Mouse (Mus musculus): ENCODE measurements at regions not wholly inside any gene's neighbourhood (a gene's known extent, or its start where the extent isn't known, plus 50 kb on each side); places are given as distances from the start of the nearest gene placed in this dataset.

- no peak for DNase-seq
Measured at GRCm38 (mm10) chr16:79718230-79718629, 627.3 kb upstream of the Tmprss15 start.

DNA sequence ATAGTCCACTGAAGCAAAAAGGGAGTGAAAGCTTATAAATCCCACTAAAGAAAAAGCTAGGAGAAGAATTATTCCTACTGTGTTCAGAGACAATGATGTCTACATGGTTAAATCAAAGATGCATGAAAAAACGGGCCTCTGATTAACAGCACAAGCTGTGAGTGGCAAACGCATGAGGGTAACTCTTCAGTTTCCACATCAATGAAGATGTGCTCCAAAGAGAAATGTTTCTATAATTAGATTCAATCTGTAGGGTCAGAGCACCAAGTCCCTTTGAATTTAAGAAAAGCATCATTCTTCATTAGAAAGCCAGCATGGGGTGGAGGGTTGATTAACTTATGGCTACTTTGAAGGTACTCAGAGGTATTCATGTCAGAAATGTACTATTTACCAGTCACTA lies 601.5 kb upstream of the Tmprss15 start:
- DNase-seq: no peak

- DNase-seq: no peak
Measured at GRCm38 (mm10) chr16:79651162-79651741, 560.4 kb upstream of the Tmprss15 start.

DNA sequence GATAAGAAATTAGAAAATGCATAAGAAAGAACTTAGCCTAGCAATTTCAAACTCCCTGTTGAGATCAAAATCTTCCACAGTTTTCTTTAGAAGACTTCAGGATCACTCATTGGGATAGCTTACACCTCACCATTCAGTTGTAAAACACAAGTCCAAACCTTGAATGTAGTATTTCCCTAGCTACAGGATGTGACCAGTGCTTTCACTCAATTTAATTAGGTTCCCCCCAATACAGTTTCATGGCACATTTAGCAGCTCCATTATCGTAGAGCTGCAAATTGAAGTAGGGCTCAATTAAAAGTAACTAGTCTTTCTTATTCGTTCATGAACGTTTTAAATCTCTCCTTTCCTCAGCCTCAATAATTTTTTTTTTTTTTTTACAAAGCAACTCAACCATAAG lies 550.0 kb upstream of the Tmprss15 start:
- DNase-seq: no peak

DNA sequence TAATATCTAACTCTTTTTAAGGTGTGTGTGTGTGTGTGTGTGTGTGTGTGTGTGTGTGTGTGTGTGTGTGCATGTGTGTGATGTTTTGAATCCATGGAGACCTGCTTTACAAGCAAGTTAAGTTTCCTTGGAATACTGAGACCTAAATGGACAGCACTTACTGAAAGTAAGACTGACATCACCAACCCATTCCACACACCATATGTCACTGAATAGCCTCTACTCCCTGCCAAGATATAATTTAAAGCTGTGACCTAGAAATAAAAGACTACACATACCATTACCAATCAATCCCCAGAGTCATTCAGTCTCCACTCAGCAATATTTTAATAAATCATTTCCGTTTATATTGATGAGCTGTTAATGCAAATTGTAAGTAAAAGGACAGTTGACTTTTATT lies 536.2 kb upstream of the Tmprss15 start:
- no peak for DNase-seq

- DNase-seq: no peak
Measured at GRCm38 (mm10) chr16:79611002-79611401, 520.1 kb upstream of the Tmprss15 start.

GRCm38 (mm10) chr16:79590891-79591290 lies 500.0 kb upstream of the Tmprss15 start:
- no peak for DNase-seq

- no peak for DNase-seq
Measured at GRCm38 (mm10) chr16:79585745-79586144, 494.8 kb upstream of the Tmprss15 start.

GRCm38 (mm10) chr16:79570867-79571266 lies 480.0 kb upstream of the Tmprss15 start:
- no peak for DNase-seq

DNA sequence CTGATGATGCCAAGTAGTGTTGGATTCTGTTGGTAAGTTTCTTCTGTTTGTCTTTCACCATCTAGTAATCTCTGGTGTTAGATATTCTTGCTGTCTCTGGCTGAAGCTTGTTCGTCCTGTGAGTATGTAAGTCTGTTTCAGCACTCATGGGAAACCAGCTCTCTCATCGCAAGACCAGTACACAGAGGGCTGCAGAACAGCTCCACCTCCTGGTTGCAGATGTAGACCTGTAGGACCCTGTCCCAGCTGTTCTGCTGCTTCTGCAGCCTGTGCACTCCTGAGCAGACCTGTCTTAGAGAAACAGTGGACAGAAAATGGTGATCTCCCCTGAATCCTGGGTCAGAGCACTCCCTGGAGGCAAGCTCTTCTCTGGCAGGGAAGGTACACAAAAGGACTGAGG lies 443.5 kb upstream of the Tmprss15 start:
- DNase-seq: peak; percentile 19

GRCm38 (mm10) chr16:79492493-79492892 lies 401.6 kb upstream of the Tmprss15 start:
- DNase-seq: no peak

DNA sequence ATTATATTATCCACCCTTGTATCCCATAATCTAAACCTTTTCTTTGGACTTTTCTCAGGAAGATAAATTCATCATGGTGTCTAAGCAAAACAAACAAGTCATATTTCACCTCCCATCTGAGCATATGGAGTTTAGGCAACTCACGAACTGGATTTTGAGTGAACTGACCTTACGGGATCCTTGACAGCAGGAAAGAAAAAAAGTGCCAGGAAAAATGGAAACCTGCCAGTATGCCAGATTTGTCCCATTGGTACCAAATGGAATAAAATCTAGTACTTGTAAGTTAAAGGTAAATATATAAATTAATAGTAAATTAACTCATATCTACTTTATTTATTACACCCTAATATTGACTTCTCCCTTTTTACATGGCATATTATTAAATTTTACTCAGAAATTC lies 360.0 kb upstream of the Tmprss15 start:
- DNase-seq: no peak

DNA sequence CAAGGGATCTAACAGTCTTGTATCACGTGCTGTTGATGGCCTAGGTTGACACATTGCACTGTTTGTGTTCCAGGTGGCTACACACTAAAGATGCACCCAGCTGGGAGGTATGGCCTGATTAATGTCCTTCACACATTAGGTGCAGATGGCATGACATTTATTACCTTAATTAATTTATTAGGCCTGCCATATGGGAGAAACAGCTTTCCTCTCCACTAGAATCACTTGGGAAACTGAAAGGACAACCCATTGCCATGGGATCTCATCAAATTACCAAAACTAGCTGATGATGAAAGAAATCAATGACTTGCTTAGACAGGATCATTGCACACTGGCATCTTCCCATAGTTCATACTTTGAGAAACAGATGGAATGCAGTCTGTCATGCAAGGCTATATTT lies 358.8 kb upstream of the Tmprss15 start:
- DNase-seq: no peak

- no peak for DNase-seq
Measured at GRCm38 (mm10) chr16:79407385-79407784, 316.5 kb upstream of the Tmprss15 start.

DNA sequence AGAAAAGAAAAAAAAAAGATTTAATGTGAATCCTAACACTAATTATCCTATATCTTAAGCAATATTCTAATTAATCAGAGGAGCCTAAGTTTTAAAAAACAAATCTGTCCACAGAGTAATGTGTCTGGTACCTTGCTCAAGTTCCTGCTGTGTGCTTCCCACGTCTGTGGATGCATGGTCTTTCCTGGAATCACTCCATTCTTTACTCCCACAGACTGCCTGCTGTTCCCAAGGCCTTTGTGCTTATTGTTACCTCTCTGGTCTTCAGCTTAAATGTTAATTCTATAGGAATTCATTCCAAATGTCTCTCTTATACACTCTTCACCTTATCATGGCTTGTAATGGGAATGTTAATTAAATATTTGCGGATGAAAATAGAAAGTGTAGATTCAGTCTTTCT lies 315.3 kb upstream of the Tmprss15 start:
- DNase-seq: no peak

GRCm38 (mm10) chr16:79404064-79404463 lies 313.2 kb upstream of the Tmprss15 start:
- no peak for DNase-seq

- no peak for DNase-seq
Measured at GRCm38 (mm10) chr16:79400100-79400499, 309.2 kb upstream of the Tmprss15 start.

DNA sequence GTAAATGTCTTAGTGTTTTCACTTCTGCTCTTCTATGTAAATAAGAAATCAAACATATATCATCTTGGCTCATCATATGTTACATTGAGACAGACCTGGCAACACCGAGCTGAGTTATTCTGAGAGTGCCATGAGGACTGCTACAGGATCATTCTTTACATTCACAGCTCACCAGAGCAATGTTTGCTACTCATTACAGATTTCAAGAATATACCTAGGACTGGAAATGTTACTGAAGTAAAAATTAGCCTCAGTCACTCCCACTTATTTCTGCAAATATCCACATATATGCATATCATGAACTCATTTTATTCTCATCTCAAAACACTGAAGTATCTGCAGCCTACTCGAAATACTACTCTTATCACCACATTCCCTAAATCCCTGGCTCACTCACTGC lies 307.6 kb upstream of the Tmprss15 start:
- DNase-seq: no peak

DNA sequence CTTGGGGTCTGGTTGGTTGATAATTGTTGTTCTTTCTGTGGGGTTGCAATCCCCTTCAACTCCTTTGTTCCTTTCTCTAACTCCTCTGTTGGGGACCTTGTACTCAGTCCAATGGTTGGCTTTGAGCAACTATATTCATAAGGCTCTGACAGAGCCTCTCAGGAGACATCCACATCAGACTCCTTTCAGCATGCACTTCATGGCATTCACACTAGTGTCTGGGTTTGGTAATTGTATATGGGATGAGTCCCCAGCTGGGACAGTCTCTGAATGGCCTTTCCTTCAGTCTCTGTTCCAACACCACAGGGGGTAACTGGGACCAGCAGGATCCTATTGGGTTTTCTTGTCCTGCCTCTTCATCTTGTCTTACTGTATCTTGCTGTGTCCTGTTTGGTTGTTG lies 303.5 kb upstream of the Tmprss15 start:
- DNase-seq: no peak

DNA sequence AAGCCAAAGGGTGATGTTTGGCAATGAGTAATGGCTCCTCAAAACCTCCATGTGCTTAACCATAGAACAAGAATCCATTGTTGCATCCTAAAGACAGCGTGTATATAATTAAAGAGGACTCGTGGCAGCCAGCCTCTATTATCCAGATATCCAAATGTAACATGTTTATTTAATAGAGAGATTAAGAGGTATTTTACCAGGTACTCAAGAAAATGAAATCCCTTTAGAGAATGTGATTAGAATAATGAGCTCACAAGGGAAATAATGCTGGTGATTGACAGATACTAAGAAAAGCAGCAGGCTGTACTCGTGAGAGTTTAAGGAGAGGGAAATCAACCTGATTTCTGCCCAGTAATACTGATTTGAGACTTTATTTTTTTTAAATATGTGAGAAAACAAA lies 295.5 kb upstream of the Tmprss15 start:
- DNase-seq: no peak

GRCm38 (mm10) chr16:79350127-79350526 lies 259.2 kb upstream of the Tmprss15 start:
- DNase-seq: no peak

GRCm38 (mm10) chr16:79342453-79342852 lies 251.6 kb upstream of the Tmprss15 start:
- DNase-seq: no peak

DNA sequence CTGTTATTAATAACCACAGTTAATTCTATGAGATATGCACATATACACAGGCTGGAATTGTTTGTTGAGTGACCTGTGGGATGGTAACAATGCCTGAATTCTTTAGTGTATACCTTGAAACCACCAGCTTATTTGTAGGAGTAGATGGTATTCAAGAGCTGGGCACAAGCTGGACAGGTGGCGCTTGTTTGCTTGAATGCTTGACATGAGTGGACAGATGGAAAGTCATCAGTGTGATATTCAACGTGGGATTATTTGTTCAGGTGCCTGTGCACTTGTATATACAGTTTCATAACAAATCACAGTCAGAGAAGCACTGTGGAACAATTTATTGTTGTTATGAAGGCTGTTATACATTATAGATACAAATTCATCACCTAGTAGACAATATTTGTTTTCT lies 245.5 kb upstream of the Tmprss15 start:
- no peak for DNase-seq

DNA sequence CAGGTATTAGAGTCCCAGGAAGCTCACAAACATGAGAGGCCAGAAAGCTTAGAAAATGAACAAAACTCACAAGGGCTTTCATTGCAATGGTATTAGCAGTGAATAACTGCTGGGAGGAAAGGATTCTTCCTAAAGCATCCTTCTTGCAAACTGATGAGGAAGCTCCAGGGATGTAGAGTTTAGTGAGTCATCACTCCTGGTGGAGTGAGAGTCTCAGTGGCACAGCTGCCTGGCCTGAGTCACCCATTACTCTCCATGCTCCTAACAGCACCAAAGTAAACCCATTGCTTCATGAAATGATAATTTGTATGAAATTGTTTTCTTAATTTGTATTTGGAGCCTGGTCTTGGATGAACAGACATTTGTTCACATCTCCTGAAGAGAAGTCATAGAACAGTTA lies 245.1 kb upstream of the Tmprss15 start:
- DNase-seq: no peak

GRCm38 (mm10) chr16:79313301-79313700 lies 222.4 kb upstream of the Tmprss15 start:
- DNase-seq: no peak

Data from heart, postnatal 4 days (tissue).